Comparison of ENCODE assay signal across 19 mouse cellular contexts in the genomic region with DNA sequence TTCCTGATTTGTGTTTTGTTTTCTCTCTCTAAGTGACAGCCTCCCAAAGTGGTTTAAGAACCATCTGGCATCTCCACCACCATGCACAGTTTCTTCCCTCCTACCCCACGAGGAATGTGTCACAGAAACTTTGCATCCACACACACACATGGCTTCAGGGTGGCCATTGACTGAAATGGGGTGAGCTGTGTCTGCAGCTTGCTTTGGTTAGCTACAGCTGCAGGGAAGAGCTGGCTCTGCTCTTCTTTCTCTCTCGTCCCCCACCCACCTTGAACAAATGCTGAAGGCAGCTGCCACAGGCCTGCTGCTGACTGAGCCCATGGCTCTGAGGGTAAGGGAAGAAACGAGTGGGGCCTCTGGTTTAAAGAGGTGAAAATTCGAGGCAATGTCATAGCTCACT. TPM values are rescaled to one million over a fixed set of nuclear protein-coding genes. Genes with fewer than 3 reads are reported as not detected.
DNase-seq lines count a peak whose midpoint lies in the region; TF ChIP-seq lines count a peak whose summit lies in the region.
"Had no signal": no experiment of that assay in that cellular context is flagged by ENCODE, and none has a peak within 500 bp of the region (broad histone marks: within the 10 kb centered on the region; RNA-seq: fewer than 3 reads in every experiment).

No protein-coding gene starts in this region.

- no peak for TF ChIP-seq POLR2A in myocyte (IDR thresholded peaks at IDR 0.05; ENCODE audit: insufficient read length, low read depth)

- intact Hi-C loops in heart, postnatal 14 days (cut with DNase I), result no loop called here

- H3ac ChIP-seq in myocyte (ENCODE audit: control insufficient read depth, insufficient read length), result no peak overlapping the region

- H3K4me2 ChIP-seq in myocyte (ENCODE audit: low read depth), result no peak overlapping the region
- H3K4me2 ChIP-seq: embryonic facial prominence, embryonic 12.5 days; heart, embryonic 13.5 days; hindbrain, embryonic 12.5 days had no signal

- peak; percentile 63 for DNase-seq in heart, adult 11 months
- no peak for DNase-seq in heart, postnatal 14 days
- peak; percentile 26 for DNase-seq in testis, postnatal 10 days (ENCODE audit: low spot score)
- DNase-seq in testis, postnatal 14 days (ENCODE audit: low spot score), result no peak
- no peak for DNase-seq in thymus, postnatal 4 days
- DNase-seq: adrenal gland, adult 2 months; adrenal gland, postnatal 25 days; cerebellum, adult 2 months; cerebellum, postnatal 10 days; embryo, embryonic 11 days; gastrocnemius, adult 2 months; gastrocnemius, postnatal 25 days; heart, postnatal 4 days had no signal

- H3K4me3 ChIP-seq in myocyte, result no peak overlapping the region
- H3K4me3 ChIP-seq: embryonic facial prominence, embryonic 12.5 days; erythroblast, embryonic 14.5 days; forebrain, embryonic 10.5 days; gastrocnemius, adult 2 months; heart, embryonic 13.5 days; hindbrain, embryonic 12.5 days had no signal

- no peaks in the 10 kb centered on the region for H3K27me3 ChIP-seq in myocyte (ENCODE audit: control insufficient read depth, insufficient read depth, insufficient read length)
- H3K27me3 ChIP-seq: embryonic facial prominence, embryonic 12.5 days; heart, embryonic 13.5 days; hindbrain, embryonic 12.5 days had no signal

- H3K36me3 ChIP-seq in myocyte (ENCODE audit: control insufficient read depth, insufficient read depth), result no peaks in the 10 kb centered on the region
- H3K36me3 ChIP-seq: embryonic facial prominence, embryonic 12.5 days; forebrain, embryonic 10.5 days; heart, embryonic 13.5 days; hindbrain, embryonic 12.5 days had no signal

- H3K79me2 ChIP-seq in myocyte (ENCODE audit: control insufficient read depth, insufficient read depth), result no peaks in the 10 kb centered on the region

TF ChIP-seq in myocyte, 11 proteins besides CTCF, POLR2A, EP300 and RAD21:
- TF ChIP-seq USF1 (IDR thresholded peaks at IDR 0.05; ENCODE audit: low read depth) (no peak), MYOG (IDR thresholded peaks at IDR 0.05; ENCODE audit: control insufficient read depth in 1 of 3, insufficient read depth in 1 of 3, insufficient read length in 2 of 3, low read depth in 2 of 3) (peak; percentile 34 to 90 (median 65)), E2F4 (IDR thresholded peaks at IDR 0.05; ENCODE audit: insufficient read depth) (no peak), MYOD1 (IDR thresholded peaks at IDR 0.05; ENCODE audit: control insufficient read depth in 1 of 3, insufficient read length in 2 of 3, low read depth in 2 of 3) (peak in 2 of 3 experiments; percentile 79 to 80), TCF3 (IDR thresholded peaks at IDR 0.05; ENCODE audit: insufficient read length, low read depth) (peak; percentile 50)

RNA-seq across cellular contexts. Expression of a gene that starts 59.9 kb away (rescaled TPM):
- 10 to 100 TPM; 40.8 to 45.8 TPM for total RNA-seq in heart, postnatal 14 days (2021)
- 12.1 TPM for polyA plus RNA-seq in myocyte (2012; fragmentation: generic; extraction: Trizol)
- polyA plus RNA-seq: erythroblast, embryonic 14.5 days had no signal

Comparison
In these comparisons a context has a peak if more than half of its experiments do, and no peak if none do; other contexts are left out.
1. DNase-seq: peak in heart, adult 11 months (single experiment) and testis, postnatal 10 days (single experiment); none in heart, postnatal 14 days (0 of 2), testis, postnatal 14 days (single experiment) and thymus, postnatal 4 days (single experiment).